Mouse (Mus musculus) layer of hippocampus, adult 9-10 months (tissue): Measurements from ENCODE around the gene Zc3hav1l.

Experiments used
- DNase-seq: peaks from one replicate; pipeline ENCODE4 v3.0.0; 2022; ENCODE audit warnings: low spot score

Gene Zc3hav1l

DNA sequence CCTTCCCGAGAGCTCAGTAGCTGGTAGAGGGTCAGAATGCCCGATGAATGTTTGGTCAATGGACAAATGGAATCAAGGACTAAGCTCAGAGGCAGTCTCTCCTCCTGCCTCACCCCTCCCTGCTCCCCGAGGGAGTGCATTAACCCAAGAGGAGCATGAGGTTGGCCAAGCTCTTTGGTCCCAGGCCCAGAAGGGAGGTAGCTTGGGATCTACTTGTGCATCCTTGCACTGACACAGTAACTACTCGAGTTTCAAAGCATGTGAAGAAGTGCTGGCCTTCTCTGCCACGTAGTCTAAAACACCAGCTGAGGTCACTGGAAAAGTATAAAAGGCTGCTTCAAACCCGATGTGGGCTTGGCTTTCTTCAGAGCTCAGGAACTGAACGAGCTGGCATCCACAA lies 34.6 kb downstream of the Zc3hav1l start:
- DNase-seq: no peak

GRCm38 (mm10) chr6:38263393-38264159 lies 35.5 kb downstream of the Zc3hav1l start:
- DNase-seq: no peak

GRCm38 (mm10) chr6:38261877-38262276 lies 37.2 kb downstream of the Zc3hav1l start:
- DNase-seq: no peak

- no peak for DNase-seq
These were observed 41.6 kb downstream of the Zc3hav1l start for GRCm38 (mm10) chr6:38257506-38257905.

GRCm38 (mm10) chr6:38256793-38257192 lies 42.3 kb downstream of the Zc3hav1l start:
- DNase-seq: no peak

GRCm38 (mm10) chr6:38255794-38256193 lies 43.3 kb downstream of the Zc3hav1l start:
- no peak for DNase-seq

GRCm38 (mm10) chr6:38253736-38254641 lies 45.1 kb downstream of the Zc3hav1l start, which contains the start of gene D630045J12Rik:
D630045J12Rik (minus strand) TSS chr6:38254009.
- DNase-seq: no peak

DNA sequence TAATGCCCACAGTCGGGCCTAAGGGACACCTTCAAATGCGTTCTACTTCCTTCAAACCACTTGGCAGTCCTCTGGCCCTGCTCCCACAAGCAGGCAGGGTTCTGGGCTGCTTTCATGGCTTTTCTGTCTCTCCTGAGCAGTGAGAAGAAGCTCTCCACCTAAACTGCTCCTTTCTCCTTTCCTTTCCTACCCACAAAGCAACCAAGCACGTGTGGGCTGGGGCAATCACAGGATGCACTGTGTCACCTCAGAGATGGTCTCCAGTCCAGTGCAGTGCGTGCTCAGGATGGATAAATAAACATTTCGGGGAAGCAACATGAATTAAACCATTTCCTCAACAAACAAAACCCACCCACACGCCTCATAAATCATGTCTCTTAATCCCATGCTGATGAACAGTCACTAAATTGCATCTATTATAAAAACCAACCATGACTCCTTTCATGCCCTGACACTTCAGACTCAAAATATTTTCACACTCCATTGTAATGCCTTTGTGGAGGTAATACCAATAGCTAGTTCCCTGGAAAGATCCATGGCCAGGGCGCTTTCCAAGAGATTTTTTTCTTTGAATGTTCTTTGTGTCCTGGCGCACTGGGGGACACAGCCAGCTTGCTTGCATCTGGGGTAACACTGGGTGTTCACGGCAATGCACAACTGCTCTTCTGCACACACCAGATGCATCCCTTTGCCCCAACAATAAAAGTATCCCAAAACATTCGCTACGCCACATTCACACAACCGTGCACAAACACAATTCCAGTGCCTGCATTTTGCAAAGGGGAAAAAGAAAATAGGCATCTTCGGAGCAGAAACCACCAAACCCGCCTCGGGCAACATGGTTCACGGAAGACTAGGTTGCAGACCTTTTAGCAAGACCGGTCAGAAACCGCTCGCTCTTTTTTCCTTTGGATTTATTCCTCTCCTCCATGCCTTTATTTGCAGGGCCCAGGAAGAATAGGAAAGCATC lies 46.0 kb downstream of the Zc3hav1l start:
- DNase-seq: no peak

- DNase-seq: no peak
These were observed 46.9 kb downstream of the Zc3hav1l start for GRCm38 (mm10) chr6:38252139-38252538.

- DNase-seq: no peak
These were observed 47.6 kb downstream of the Zc3hav1l start for GRCm38 (mm10) chr6:38251464-38251863.

DNA sequence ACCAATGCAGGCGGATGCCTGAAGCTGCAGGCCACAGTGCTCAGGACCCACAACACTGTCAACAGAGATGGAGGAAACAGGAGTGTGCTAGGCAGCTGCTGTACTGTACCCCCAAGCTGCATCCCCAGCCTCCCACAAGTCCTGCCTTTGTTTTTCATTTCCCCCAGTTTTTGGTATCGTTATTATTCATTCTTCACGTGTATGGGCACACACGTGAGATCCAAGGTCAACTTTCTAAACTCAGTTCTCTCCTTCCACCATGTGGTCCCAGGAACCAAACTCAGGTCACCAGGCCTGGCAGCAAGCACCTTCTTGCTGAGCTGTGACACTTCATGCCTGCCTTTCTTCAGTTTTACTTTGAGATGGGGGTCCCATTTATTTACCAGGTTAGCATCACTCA lies 51.7 kb downstream of the Zc3hav1l start:
- no peak for DNase-seq

DNA sequence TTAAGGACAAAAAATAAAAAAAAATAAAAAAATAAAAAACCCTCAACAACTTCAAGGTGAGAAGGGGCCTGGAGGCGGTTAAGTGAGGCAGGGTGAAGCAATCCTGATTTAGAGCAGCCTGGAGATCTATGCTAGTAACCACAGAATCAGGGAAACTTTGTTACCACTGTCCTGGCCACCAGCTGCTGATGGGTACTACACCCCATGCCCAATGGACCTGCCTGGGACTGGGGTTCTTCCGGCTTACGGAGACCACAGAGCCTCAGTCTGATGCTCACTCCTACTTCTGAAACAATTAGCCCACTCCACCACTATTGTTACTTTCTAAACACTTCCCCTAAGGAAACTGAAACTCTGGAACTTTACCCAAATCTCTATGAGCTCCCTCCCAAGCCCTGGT lies 54.3 kb downstream of the Zc3hav1l start:
- no peak for DNase-seq

DNA sequence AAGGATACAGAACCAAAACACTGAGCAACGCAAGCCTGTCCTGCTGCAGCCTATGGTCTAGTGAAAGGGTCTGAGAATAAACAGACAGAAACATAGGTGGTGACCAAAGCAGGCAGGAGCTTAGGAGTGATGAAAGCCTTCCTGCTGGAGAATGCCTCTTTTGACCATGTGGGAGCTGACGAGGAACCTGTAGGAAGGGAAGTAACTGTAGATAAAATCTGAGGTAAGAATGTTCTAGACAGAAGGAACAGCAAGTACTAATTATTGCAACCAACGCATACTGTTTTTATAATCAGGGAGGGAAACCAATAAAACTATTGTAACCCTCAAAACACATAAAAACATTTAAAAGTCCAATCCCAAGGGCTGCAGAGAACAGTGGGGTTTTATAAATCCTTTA lies 54.9 kb downstream of the Zc3hav1l start:
- DNase-seq: no peak

DNA sequence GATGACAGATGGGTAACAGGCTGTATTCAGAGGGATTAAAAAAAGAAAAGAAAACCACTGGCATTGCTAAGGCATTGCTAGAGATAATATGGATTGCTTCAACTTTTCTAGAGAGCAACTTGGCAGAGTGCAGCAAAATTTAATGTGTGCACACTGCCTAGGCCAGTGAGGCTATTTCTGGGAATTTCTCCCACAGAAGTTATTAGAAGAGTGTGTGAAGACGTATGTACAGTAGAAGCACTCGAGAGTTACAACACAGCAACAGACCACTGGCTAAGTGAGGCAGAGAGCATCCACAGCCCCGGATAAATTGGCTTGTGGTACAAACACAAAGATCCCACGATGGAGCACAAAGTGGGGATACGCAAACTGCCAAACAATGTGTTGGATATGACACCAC lies 56.2 kb downstream of the Zc3hav1l start:
- no peak for DNase-seq

- no peak for DNase-seq
These were observed 56.7 kb downstream of the Zc3hav1l start for GRCm38 (mm10) chr6:38242295-38242830.

DNA sequence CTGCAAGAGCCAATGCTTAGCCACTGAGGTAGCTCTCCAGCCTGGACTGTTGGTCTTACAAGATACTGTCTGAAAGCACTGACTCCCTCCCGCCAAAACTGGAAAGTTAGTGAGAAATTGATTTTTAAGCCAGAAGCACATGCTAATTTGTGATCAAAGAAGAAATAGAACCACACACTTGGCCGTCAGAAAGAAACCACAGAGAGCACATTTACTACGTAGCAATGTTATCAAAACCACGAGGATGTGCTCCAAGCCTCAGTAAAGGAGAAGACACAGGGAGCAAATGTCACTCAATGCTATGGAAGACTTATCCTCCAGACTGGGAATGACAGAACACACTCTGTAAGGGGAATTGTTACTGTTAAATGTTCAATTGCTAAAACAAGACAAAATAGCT lies 57.6 kb downstream of the Zc3hav1l start:
- DNase-seq: no peak

DNA sequence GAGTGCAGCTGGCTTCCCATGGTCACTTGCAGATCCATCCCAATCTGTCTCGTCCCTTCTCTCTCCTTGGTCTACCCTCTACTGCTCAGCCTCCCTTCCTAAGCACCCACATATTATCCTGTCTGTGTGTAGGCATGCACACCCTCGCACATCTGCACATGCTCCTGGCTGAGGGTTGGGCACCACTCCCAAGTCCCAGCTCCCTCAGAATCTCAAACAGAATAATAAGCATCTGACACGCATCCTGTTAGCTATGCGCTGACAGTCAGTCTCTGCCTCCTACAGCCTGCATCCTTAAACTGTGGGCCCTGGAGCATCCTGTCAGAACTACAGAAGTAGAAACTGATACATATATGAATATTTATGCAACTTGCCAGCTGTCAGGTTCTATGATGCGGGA lies 58.4 kb downstream of the Zc3hav1l start:
- DNase-seq: no peak

DNA sequence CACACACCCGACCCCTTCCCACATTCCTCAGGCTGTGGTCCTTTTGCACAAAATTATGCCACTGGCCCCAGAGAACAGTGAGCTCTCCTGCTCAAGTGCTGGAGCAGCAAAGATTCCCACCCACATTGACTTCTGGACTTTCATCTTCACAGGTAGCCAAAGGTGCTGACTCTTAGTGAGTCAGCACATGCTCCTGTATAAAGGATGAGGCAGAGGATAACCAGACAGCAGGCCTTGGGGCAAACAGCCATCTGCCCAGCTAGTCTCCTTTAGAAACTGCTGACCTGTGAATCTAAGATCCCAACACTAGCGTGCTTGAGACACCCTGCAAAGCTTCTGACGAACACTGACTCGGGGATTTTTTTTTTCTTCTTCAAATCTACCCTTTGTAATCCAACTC lies 60.7 kb downstream of the Zc3hav1l start:
- no peak for DNase-seq
